Mouse (Mus musculus): ENCODE data around the gene Snx30.

- no peak for TF ChIP-seq POLR2A (IDR thresholded peaks at IDR 0.05; ENCODE audit: extremely low read depth, insufficient read depth, low read length)
- no peak for TF ChIP-seq CTCF (IDR thresholded peaks at IDR 0.05; ENCODE audit: low read depth, low read length)
Observed at GRCm38 (mm10) chr4:59825634-59826033, 20.0 kb downstream of the Snx30 start.

Data from liver, adult 2 months (tissue).